Mouse (Mus musculus): ENCODE data around the gene Trim46.

DNA sequence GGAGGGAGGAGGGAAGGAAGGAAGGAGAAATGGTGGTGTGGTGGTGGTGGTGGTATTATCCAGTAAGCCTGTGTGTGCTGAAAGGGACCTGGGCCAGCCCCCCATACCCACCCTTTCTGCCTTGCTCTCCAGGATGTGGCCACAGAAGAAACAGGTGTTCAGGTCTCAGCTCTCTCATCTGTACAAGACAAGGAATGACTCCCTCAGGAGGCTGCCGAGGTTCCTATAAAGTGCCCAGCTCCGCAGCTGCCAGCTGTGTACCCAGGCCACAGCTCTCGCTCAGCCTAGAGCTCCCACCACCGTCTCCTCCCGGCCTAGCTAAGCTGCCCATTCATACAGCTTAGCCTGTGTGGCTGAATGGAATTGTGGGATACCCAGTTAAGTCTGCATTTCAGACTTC, 46.2 kb upstream of the Trim46 start:
- TF ChIP-seq POLR2A (IDR thresholded peaks at IDR 0.05; ENCODE audit: insufficient read depth, low read depth, low read length) (no peak), CTCF (IDR thresholded peaks at IDR 0.05; ENCODE audit: insufficient read depth, low read depth, low read length) (no peak)

All from olfactory bulb, adult 2 months (tissue).